Mouse (Mus musculus) MEL (cell line): ENCODE results near the gene Scrn3.

Experiments
- CTCF ChIP-seq, 3 experiments: IDR thresholded peaks in 2 of 3; conservative IDR thresholded peaks in 1 of 3; 2 replicates each; pipeline ENCODE4 v1.5.1; 2011 to 2012; ENCODE audit warnings: low read length in 3 of 3, low read depth in 2 of 3, mild to moderate bottlenecking in 2 of 3, improper control_type of control experiment in 1 of 3, inconsistent platforms in 1 of 3, mixed read lengths in 1 of 3, moderate library complexity in 1 of 3; ENCODE audit not compliant: control insufficient read depth in 1 of 3, insufficient read depth in 1 of 3, poor library complexity in 1 of 3, severe bottlenecking in 1 of 3
- MAFK ChIP-seq: IDR thresholded peaks from 2 replicates; pipeline ENCODE4 v1.6.1; 2011; ENCODE audit warnings: low read depth, mild to moderate bottlenecking, low read length, improper control_type of control experiment, borderline replicate concordance
- MAX ChIP-seq: IDR thresholded peaks from 2 replicates; pipeline ENCODE4 v1.6.1; 2011; ENCODE audit warnings: low read length, improper control_type of control experiment
- POLR2A ChIP-seq, 2 experiments: IDR thresholded peaks; 2 replicates each; pipeline ENCODE4 v1.6.1; 2011 to 2012; ENCODE audit warnings: low read length in 2 of 2, mild to moderate bottlenecking in 2 of 2, control low read depth in 1 of 2, improper control_type of control experiment in 1 of 2, low read depth in 1 of 2, moderate library complexity in 1 of 2; ENCODE audit not compliant: control insufficient read depth in 1 of 2, insufficient read depth in 1 of 2, poor library complexity in 1 of 2
- USF1 ChIP-seq: IDR thresholded peaks from 2 replicates; pipeline ENCODE4 v1.6.1; 2014; ENCODE audit warnings: low read depth, mild to moderate bottlenecking, inconsistent platforms, low read length, improper control_type of control experiment, moderate library complexity
- ZKSCAN1 ChIP-seq: IDR thresholded peaks from 2 replicates; pipeline ENCODE4 v1.6.1; 2012; ENCODE audit warnings: low read depth, mild to moderate bottlenecking, inconsistent platforms, low read length, improper control_type of control experiment, moderate library complexity

- TF ChIP-seq POLR2A (IDR thresholded peaks at IDR 0.05; ENCODE audit: control insufficient read depth in 1 of 2, insufficient read depth in 1 of 2, low read depth in 1 of 2, low read length in 2 of 2, poor library complexity in 1 of 2) (no peak), CTCF (IDR thresholded peaks at IDR 0.05 in 2 of 3, conservative IDR thresholded peaks at IDR 0.05 in 1 of 3; ENCODE audit: control insufficient read depth in 1 of 3, insufficient read depth in 1 of 3, low read depth in 2 of 3, low read length in 3 of 3, poor library complexity in 1 of 3, severe bottlenecking in 1 of 3) (no peak), MAX (no peak), USF1 (no peak), ZKSCAN1 (no peak), MAFK (no peak)
Measured at GRCm38 (mm10) chr2:73371530-73372335, 59.3 kb downstream of the Scrn3 start.
